Mouse (Mus musculus): ENCODE data around the gene Lemd1.
A peak's percentile ranks its signal among the peaks of the same experiment; 100 is the strongest.

The Lemd1 gene

DNA sequence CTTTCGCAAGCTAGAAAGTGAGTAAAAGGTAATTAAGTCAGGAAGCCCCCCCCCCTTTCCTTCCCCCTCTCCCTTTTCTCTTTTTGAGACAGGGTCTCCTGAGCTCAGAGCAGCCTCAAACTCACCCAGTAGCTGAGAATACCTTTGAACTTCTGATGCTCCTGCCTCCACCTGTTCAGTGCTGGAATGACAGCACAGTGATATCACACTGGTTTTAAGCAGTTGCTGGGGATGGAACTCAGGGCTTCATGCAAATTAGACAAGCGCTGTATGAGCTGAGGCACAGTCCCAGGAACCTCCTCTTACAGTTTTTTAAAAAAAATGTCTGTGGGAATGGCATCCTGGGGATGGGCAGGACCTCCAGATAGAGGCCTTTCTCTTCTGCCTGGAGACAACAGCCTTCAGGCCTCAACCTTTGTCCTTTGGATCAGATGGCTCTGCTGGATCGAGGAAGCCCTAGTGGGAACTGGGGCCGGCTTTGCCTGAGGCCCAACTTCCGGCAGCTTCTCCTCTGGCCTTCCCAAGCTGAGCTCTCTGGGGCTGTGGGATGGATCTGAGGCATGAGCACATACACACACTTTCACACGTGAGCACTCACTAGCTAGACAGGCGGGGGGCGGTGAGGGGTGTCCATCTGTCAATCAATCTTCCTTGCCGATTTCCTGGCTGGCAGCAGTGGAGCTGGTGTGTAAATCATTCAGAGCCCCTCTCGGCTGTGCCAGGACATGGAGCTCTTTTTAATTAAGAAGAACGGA, 99.9 kb downstream of the Lemd1 start:
- no peaks in the 10 kb centered on the region for H3K27me3 ChIP-seq (ENCODE audit: control insufficient read depth, insufficient read depth, low read length, poor library complexity, severe bottlenecking)
- peak; percentile 25 for DNase-seq (ENCODE audit: low read depth, low spot score)

DNA sequence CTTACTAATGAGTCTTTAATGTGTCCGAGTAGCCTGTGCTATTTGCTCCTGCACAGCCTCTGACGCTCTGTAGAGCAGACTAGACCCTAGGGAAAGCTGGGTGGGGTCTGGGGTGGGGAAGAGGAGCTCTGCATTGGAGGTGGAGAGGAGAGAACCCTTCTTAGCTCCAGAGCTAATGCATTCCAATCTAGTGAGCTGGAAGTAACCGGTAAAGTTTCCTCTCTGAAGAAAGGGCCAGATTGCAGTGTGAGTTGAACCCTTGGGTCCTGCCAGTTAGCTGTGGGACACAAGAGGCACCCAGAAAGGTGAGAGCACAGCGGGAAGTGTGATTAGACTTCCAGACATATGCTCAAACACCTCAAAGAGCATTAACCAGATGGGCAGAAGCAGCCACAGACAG, 100.5 kb downstream of the Lemd1 start:
- no peaks in the 10 kb centered on the region for H3K27me3 ChIP-seq (ENCODE audit: control insufficient read depth, insufficient read depth, low read length, poor library complexity, severe bottlenecking)
- no peaks in the 10 kb centered on the region for H3K36me3 ChIP-seq (ENCODE audit: control insufficient read depth, insufficient read depth, low read length, poor library complexity, severe bottlenecking)
- DNase-seq (ENCODE audit: low read depth, low spot score) = no peak

More for the DNA sequence above, 99.9 kb downstream of the Lemd1 start:
- no peaks in the 10 kb centered on the region for H3K36me3 ChIP-seq (ENCODE audit: control insufficient read depth, insufficient read depth, low read length, poor library complexity, severe bottlenecking)

DNA sequence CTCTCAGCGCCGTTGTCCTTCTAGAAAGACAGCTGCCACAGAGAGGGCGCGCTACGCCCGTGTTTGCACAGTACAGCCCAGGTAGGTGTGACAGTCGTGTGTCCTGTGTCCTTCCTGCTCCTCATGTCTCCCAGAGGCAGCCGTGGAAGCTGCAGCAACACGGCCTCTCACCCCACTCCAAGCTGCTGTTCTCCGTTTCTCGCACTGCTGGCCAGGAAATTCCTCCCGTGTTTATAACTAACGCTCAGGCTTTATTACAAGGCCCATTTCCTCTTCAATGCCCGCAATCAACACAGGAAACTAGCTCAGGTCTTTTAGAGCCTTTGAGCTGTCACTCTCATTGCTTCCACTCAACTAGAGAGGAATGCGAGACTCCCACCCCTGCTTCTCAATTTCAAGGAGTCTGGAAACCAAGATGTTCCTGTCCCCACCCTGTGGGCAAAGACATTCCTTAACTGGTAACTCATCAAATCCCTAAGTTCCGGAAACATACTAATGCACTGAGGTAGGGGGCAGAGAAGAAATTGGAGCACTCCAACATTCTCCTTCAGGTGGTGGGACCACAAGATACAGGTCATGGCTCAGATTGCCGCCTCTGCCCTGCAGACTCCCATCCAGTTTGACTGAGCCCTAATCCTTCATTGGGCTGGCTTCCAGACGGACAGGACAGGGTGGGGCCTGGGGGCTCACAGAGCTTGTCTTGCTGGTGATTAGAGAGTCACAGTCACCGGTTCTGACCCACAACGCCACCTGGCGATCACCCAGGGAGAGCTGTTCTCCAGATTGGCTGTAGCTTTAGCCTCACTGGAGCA, 101.3 kb downstream of the Lemd1 start:
- peak; percentile 30 for DNase-seq (ENCODE audit: low read depth, low spot score)
- Histone ChIP-seq H3K27me3 (ENCODE audit: control insufficient read depth, insufficient read depth, low read length, poor library complexity, severe bottlenecking) (no peaks in the 10 kb centered on the region), H3K36me3 (ENCODE audit: control insufficient read depth, insufficient read depth, low read length, poor library complexity, severe bottlenecking) (no peaks in the 10 kb centered on the region)

DNA sequence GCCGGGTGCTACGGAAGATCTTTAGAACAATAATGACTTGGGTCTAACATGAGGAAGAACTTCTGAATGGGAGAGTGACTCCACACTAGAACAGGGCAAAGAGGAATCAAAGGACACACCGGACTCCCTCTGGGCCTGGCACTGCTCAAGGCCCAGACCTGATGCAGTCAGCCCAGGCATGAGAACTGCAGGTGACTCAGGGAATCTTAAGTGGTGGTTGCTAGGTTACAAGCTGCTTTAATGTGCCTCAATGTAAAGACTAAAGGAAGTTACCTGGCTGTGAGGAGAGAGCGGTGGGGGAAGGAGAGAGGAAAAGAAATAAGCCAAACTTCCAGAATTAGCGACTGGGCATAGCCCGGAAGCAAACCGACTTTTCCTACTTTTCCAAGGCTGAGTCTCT, 104.3 kb downstream of the Lemd1 start:
- Histone ChIP-seq H3K36me3 (ENCODE audit: control insufficient read depth, insufficient read depth, low read length, poor library complexity, severe bottlenecking) (no peaks in the 10 kb centered on the region), H3K27me3 (ENCODE audit: control insufficient read depth, insufficient read depth, low read length, poor library complexity, severe bottlenecking) (no peaks in the 10 kb centered on the region)
- no peak for DNase-seq (ENCODE audit: low read depth, low spot score)

DNA sequence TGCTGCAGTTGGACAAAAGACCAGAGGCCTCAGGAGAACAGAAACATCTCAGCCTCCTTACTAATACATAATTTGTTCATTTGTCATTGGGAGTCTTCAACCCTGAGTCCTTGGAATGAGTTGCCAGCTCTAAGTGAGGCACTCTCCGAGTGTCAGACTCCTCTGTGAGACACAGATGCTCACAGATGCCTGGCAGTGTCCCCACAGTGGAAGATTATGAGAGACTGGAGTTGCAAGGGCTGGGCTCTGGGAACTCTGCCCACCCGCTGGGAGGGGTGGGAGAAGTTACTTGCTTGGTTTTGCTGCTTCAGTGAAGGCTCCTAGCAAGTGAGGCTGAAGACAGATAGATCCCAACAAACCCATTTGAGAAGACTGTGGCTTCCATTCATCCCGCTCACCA, 104.8 kb downstream of the Lemd1 start:
- Histone ChIP-seq H3K27me3 (ENCODE audit: control insufficient read depth, insufficient read depth, low read length, poor library complexity, severe bottlenecking) (no peaks in the 10 kb centered on the region), H3K36me3 (ENCODE audit: control insufficient read depth, insufficient read depth, low read length, poor library complexity, severe bottlenecking) (no peaks in the 10 kb centered on the region)
- DNase-seq (ENCODE audit: low read depth, low spot score) = no peak

DNA sequence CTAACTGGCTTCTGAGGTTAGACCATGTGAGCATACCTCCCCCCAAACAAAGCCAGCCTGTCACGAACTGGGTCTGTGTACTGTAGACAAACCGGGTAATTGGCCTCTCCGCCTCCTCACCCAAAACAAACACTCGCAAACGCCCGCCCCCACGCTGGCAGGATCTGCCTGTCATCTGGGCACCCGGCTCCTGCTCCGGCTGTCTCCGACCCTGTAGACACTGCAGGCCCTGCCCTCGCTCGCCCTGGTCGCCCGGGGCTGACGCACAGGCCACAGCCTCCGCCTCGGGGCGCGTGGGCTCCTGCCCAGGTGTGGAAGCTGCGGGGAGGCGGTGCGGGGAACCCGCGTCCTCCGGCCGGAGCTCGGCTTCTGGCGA, 107.2 kb downstream of the Lemd1 start, which contains the start of gene Klhdc8a:
Gene Klhdc8a (plus strand): TSS at position 202 of the 376 bp plus-strand sequence.
- Histone ChIP-seq H3K27me3 (ENCODE audit: control insufficient read depth, insufficient read depth, low read length, poor library complexity, severe bottlenecking) (no peaks in the 10 kb centered on the region), H3K36me3 (ENCODE audit: control insufficient read depth, insufficient read depth, low read length, poor library complexity, severe bottlenecking) (no peaks in the 10 kb centered on the region)
- DNase-seq (ENCODE audit: low read depth, low spot score) = peak; percentile 46

DNA sequence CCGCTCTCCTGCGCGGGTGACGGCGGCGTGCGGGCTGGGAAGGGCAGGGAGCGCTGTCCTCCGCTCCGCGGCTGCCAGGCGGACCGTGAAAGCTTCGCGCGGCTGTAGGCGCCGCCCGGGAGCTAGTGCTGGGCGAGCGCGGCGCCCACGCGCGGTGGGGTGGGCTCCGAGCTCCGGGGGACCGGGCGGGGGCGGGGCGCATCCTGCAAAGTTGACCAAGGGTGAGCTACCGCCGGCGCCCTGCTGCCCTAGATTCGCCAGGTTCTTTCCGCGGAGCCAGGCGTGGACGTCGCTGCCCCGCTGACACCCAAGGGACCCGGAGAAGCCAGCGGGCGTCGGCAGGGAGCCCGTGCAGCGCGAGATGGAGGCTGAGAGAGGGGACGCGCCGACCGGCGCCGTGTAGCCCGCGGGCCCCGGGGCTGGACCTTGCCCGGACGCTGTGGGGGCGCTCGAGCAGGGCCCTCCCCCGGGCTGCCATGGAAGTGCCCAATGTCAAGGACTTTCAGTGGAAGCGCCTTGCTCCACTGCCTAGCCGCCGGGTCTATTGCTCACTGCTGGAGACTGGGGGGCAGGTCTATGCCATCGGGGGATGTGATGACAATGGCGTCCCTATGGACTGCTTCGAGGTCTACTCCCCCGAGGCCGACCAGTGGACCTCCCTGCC, 107.7 kb downstream of the Lemd1 start:
- no peak for DNase-seq (ENCODE audit: low read depth, low spot score)
- Histone ChIP-seq H3K36me3 (ENCODE audit: control insufficient read depth, insufficient read depth, low read length, poor library complexity, severe bottlenecking) (no peaks in the 10 kb centered on the region), H3K27me3 (ENCODE audit: control insufficient read depth, insufficient read depth, low read length, poor library complexity, severe bottlenecking) (no peaks in the 10 kb centered on the region)

DNA sequence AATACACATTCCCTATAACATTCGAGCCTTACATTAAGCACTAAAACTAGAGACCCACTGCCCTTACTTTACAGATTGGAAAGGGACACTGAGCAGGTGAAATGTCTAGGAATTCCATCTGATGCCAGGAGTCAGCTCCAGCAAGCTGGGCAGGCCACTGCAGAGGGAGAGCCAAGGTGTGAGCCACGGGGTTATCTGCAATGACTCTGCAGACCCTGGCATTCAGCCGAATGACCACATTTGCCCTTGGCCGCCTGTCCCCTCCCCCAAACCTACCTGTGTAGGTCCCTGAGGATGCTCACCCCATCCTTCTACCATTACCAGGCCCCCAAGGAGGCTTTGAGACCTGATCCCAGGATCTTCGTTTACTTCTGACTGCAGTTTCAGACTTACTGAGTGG, 108.5 kb downstream of the Lemd1 start:
- no peak for DNase-seq (ENCODE audit: low read depth, low spot score)
- Histone ChIP-seq H3K27me3 (ENCODE audit: control insufficient read depth, insufficient read depth, low read length, poor library complexity, severe bottlenecking) (no peaks in the 10 kb centered on the region), H3K36me3 (ENCODE audit: control insufficient read depth, insufficient read depth, low read length, poor library complexity, severe bottlenecking) (no peaks in the 10 kb centered on the region)

DNA sequence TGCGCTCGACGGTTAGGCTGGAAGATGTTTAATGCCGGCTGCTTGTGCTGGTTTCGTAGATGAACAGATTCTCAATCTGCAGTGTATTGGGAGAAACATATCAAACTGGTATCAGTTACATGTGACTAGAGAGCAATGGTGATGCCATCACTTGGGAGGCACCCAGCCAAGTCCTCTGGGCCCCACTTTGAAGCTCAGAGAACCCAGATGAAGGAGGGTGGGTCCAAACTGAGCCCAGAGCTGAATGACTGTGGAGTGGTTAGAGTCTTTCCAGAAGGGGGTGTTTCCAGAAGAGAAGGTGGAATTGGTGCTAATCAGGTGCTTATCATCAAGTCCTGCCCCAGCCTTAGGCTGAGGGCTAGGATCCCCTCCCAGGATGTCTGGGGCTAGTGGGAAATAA, 110.0 kb downstream of the Lemd1 start:
- Histone ChIP-seq H3K36me3 (ENCODE audit: control insufficient read depth, insufficient read depth, low read length, poor library complexity, severe bottlenecking) (no peaks in the 10 kb centered on the region), H3K27me3 (ENCODE audit: control insufficient read depth, insufficient read depth, low read length, poor library complexity, severe bottlenecking) (no peaks in the 10 kb centered on the region)
- DNase-seq (ENCODE audit: low read depth, low spot score) = no peak

DNA sequence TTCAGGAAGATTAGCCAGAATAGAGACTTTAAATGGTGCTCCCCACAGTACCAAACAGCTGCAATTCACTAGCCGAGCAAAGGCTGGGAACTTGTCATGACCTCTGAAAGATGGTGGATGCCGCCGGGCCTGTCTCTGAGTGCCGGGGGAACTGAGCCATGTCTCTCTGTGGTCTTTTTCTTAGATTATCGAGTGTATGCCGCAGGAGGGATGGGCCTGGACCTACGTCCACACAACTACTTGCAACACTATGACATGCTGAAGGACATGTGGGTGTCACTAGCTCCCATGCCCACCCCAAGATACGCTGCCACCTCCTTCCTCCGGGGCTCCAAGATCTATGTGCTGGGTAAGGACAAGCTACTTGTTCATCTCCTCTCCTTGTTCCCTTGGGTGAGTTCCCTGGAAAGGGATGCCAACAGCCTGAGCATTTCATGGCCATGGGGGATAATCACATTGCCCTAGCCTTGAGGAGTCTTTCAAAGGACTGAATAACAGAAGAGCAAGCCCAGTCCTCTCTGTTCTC, 111.2 kb downstream of the Lemd1 start:
- DNase-seq (ENCODE audit: low read depth, low spot score) = no peak
- Histone ChIP-seq H3K36me3 (ENCODE audit: control insufficient read depth, insufficient read depth, low read length, poor library complexity, severe bottlenecking) (no peaks in the 10 kb centered on the region), H3K27me3 (ENCODE audit: control insufficient read depth, insufficient read depth, low read length, poor library complexity, severe bottlenecking) (no peaks in the 10 kb centered on the region)

DNA sequence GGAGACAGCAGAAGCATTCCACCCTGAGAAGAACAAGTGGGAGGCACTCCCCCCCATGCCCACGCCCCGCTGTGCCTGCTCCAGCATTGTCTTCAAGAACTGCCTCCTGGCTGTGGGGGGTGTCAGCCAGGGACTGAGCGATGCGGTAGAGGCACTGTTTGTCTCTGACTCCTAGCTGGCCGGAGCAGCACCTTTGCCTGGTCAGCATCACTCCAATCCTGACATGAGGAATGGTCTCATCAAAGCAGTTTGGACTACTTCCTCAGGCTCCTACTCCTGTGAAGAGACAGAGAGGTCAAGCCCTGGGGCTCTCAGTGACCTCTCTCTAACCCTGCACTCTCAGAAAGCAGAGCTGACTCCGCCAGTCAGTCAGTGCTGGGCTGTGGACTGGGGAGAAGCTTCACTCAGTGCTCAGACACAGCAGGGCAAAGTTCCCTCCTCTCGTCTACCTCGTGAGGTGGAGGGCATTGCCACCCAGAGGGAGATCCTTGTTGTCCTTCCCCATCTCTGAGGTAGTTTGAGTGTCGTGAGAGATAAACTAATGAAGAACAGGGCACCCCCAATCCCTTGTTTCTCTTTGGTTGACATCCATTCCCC, 113.5 kb downstream of the Lemd1 start:
- Histone ChIP-seq H3K36me3 (ENCODE audit: control insufficient read depth, insufficient read depth, low read length, poor library complexity, severe bottlenecking) (no peaks in the 10 kb centered on the region), H3K27me3 (ENCODE audit: control insufficient read depth, insufficient read depth, low read length, poor library complexity, severe bottlenecking) (no peaks in the 10 kb centered on the region)
- DNase-seq (ENCODE audit: low read depth, low spot score) = no peak

DNA sequence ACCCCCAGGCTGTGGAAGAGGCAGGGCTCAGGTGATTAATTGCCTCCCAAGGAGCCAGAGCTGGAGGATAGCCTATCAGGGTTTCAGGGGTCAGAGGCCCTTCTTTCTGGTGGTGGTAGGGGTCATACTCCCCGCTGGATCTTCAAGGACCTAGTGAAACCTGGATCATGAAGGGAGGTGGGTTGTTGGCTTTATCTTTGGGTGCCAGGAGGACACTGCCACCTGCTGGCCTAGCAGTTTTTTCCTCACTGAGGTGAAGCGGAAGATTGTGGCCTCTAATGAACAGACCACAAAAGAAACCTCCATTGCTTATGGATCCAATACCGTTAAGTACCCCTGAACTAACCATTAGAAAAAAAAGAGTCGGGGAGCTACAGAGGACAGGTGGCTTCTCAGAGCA, 114.9 kb downstream of the Lemd1 start:
- no peaks in the 10 kb centered on the region for H3K36me3 ChIP-seq (ENCODE audit: control insufficient read depth, insufficient read depth, low read length, poor library complexity, severe bottlenecking)
- peak; percentile 79 for DNase-seq (ENCODE audit: low read depth, low spot score)
- H3K27me3 ChIP-seq (ENCODE audit: control insufficient read depth, insufficient read depth, low read length, poor library complexity, severe bottlenecking) = no peaks in the 10 kb centered on the region

DNA sequence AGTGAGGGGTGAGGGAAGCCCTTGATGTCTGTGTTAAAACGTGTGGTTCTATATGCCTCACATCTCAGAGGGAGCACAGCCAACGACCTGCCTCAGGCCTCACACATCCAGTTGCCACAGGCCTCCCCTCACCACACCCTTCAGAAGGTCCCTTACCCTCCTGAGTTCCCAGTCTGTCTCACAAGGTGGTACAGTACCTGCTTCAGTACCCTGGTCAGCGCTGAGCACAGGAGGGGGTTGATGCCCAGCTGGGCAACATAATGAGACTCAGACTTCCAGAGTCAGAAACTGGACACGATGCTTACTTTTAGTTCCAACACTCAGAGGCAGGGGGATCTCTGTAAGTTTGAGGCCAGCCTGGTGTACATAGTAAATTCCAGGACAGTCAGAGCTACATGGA, 115.6 kb downstream of the Lemd1 start:
- DNase-seq (ENCODE audit: low read depth, low spot score) = no peak
- Histone ChIP-seq H3K27me3 (ENCODE audit: control insufficient read depth, insufficient read depth, low read length, poor library complexity, severe bottlenecking) (no peaks in the 10 kb centered on the region), H3K36me3 (ENCODE audit: control insufficient read depth, insufficient read depth, low read length, poor library complexity, severe bottlenecking) (no peaks in the 10 kb centered on the region)

DNA sequence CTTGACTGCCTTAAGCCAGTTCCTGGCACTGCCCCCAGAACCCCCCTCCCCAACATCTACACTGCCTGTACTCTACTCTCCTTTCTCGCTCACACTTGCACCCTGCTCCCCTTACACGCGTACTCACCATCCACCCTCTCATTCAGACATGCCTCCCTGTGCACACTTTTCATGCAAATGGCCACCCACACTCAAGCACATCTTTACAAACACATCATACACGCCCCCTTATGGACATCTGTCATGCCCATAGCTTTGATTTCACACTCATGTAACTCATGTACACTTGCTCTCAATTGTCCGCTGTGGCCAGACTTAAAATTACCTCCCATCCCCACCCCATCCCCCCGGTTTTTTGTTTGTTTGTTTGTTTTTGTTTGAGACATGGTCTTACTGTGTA, 116.7 kb downstream of the Lemd1 start:
- Histone ChIP-seq H3K27me3 (ENCODE audit: control insufficient read depth, insufficient read depth, low read length, poor library complexity, severe bottlenecking) (no peaks in the 10 kb centered on the region), H3K36me3 (ENCODE audit: control insufficient read depth, insufficient read depth, low read length, poor library complexity, severe bottlenecking) (no peaks in the 10 kb centered on the region)
- DNase-seq (ENCODE audit: low read depth, low spot score) = no peak
